Mouse (Mus musculus) lung, adult 2 months (tissue): Measurements from ENCODE around the gene Urb1. TPM values are rescaled to one million over a fixed set of nuclear protein-coding genes. Genes with fewer than 3 reads are reported as not detected.

Experiments
- DNase-seq: peaks from one replicate; pipeline ENCODE4 v3.0.0; 2022
- H3K4me1 ChIP-seq: fragments of 200-500 bp; 2 replicates; pipeline ENCODE4 v1.6.1; 2011; ENCODE audit warnings: low read length; ENCODE audit not compliant: control insufficient read depth, insufficient read depth
- H3K4me3 ChIP-seq: fragments of 200-500 bp; replicated peaks from 2 replicates; pipeline ENCODE3; 2011; ENCODE audit warnings: low read depth, mild to moderate bottlenecking, control low read depth, low read length; ENCODE audit errors: extremely low read depth
- CTCF ChIP-seq: fragments of 200-500 bp; IDR thresholded peaks from 2 replicates; pipeline ENCODE4 v1.5.1; 2011; ENCODE audit warnings: mild to moderate bottlenecking, low read length, control low read depth; ENCODE audit not compliant: insufficient read depth
- POLR2A ChIP-seq: fragments of 200-500 bp; IDR thresholded peaks from 2 replicates; pipeline ENCODE4 v1.6.1; 2011; ENCODE audit warnings: low read depth, mild to moderate bottlenecking, control low read depth, low read length, borderline replicate concordance; ENCODE audit errors: extremely low read depth
- WGBS: fragments of 180-500 bp; shearing (Covaris S2); methylation state at CpG from one replicate; pipeline ENCODE4 v1.1.7; 2018; 5-methylcytosine and 5-hydroxymethylcytosine counted together
- polyA plus RNA-seq: library from polyadenylated mRNA; depleted of rRNA; stranded (reverse); fragments of >200 nt; gene quantifications from 2 replicates; pipeline ENCODE4 v1.2.3, GENCODE M21; 2012

The Urb1 gene
- polyA plus RNA-seq, 1 experiment, result 4.0 TPM

- DNase-seq, result no peak
- Histone ChIP-seq H3K4me3 (no peak overlapping the region), H3K4me1 (no peaks in the 10 kb centered on the region)
- 53% methylated on average over 7 of the region's 7 CpGs for WGBS
- TF ChIP-seq POLR2A (no peak), CTCF (no peak)
Measured at GRCm38 (mm10) chr16:90822981-90823380, 12.8 kb upstream of the Urb1 start.

DNA sequence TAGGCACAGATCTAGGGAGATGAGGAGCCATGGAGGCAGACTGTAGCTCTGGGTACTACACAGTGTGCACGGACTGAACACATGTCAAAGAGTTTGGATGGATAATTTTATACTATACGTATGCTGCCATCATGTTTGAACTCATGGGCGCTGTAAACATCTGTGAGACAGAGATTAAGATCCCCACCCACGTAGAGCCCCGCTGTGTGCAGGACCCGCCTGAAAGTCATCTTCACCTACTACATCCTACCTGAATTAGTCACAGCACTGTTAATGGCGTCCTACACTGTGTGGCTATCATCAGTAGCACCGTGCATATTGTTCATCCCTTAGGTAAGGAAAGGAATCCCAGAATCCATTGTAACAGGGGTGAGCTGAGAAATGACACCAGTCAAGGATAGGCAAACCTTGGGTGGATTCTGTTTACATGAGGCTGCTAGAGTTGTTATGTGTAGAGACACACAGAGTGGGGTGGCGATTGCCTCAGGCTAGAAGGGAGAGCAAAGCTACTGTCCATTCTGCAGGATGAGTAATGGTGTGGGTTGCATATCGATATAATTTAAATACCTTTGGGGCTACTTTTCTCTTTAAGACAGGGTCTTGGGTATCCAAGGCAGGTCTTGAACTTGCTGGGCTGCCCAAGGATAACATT, 12.2 kb upstream of the Urb1 start:
- WGBS, result 86% methylated on average over 10 of the region's 10 CpGs
- DNase-seq, result no peak
- H3K4me1 ChIP-seq, result no peaks in the 10 kb centered on the region
- no peak overlapping the region for H3K4me3 ChIP-seq
- no peak for TF ChIP-seq CTCF
- TF ChIP-seq POLR2A, result no peak

- WGBS, result 47% methylated on average over 14 of the region's 14 CpGs
- TF ChIP-seq POLR2A (no peak), CTCF (no peak)
- Histone ChIP-seq H3K4me1 (no peaks in the 10 kb centered on the region), H3K4me3 (no peak overlapping the region)
- DNase-seq, result peak; percentile 39
Measured at GRCm38 (mm10) chr16:90821046-90821697, 11.0 kb upstream of the Urb1 start.

DNA sequence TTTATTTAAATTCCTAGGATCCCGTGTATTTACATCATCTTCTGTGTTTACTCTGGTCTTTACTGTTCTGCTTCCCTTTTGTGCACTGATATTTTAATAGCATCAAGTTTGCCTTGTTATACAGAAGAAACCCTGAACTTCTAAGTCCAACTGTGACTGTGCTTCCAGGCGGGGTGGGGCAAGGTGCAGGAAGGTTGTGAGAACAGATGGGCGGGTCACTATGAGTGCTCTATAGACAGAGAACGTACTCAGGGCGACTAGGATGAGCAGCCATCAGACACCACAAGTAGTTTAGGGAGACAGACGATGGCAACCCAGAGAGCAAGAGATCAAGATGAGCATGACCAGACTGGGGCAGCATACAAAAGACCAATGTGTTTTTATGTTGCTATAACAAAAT, 10.1 kb upstream of the Urb1 start:
- no peaks in the 10 kb centered on the region for H3K4me1 ChIP-seq
- no peak overlapping the region for H3K4me3 ChIP-seq
- WGBS, result 63% methylated on average over 6 of the region's 6 CpGs
- DNase-seq, result no peak
- TF ChIP-seq CTCF (no peak), POLR2A (no peak)

DNA sequence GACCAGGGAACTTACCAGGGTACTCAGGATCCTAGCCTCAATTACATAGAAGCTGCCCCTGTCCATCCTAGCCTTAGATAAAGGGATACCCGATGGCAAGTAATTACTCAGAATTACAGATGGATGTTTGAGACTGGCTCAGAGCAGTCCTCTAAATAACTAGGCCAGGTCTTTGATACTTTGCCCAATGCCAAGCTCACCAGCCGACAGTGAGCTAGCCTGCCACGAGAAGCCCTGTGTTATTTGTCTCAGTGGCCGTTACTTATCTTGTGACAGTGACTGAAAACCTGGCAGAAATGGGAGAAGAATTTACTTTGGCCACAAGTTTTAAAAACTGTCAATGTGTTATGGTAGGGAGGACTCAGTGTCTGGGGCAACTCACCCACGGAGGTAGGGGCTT, 1.9 kb upstream of the Urb1 start:
- Histone ChIP-seq H3K4me1 (peaks cover 4% of the 10 kb centered on the region), H3K4me3 (no peak overlapping the region)
- no peak for DNase-seq
- TF ChIP-seq CTCF, result no peak
- TF ChIP-seq POLR2A, result no peak
- 82% methylated on average over 5 of the region's 5 CpGs for WGBS

- H3K4me1 ChIP-seq, result peaks cover 4% of the 10 kb centered on the region
- no peak for DNase-seq
- TF ChIP-seq CTCF (no peak), POLR2A (no peak)
- peak overlapping the region; percentile 60 for H3K4me3 ChIP-seq
- WGBS, result 38% methylated on average over 11 of the region's 11 CpGs
Measured at GRCm38 (mm10) chr16:90810716-90811256, 573 bp upstream of the Urb1 start.

DNA sequence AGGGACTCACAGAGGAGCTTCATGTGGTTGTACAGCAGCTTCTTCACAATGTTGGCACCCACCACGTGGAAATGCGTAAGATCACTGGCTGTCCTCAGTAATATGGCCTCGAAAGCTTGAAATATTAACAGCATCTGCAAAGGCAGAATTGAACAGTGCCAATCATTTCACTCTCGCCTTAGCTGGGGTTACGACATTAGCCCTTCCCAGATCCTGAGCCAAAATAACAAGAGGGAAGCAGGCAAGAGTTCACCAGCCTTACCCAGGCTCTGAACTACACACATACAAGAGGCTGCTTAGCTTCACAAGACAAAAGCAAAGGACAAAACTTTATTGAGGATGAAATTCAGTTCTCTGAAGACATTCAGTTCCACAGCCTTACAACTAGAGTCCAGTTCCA, 5.7 kb downstream of the Urb1 start:
- TF ChIP-seq POLR2A, result no peak
- no peak for TF ChIP-seq CTCF
- H3K4me3 ChIP-seq, result no peak overlapping the region
- WGBS, result 89% methylated on average over 5 of the region's 5 CpGs

GRCm38 (mm10) chr16:90801928-90802327, 8.3 kb downstream of the Urb1 start:
- DNase-seq, result no peak
- H3K4me1 ChIP-seq, result no peaks in the 10 kb centered on the region
- no peak for TF ChIP-seq POLR2A
- TF ChIP-seq CTCF, result peak; percentile 44
- H3K4me3 ChIP-seq, result no peak overlapping the region
- WGBS, result 81% methylated on average over 3 of the region's 3 CpGs

More for the DNA sequence above, 5.7 kb downstream of the Urb1 start:
- H3K4me1 ChIP-seq, result no peaks in the 10 kb centered on the region
- DNase-seq, result no peak

DNA sequence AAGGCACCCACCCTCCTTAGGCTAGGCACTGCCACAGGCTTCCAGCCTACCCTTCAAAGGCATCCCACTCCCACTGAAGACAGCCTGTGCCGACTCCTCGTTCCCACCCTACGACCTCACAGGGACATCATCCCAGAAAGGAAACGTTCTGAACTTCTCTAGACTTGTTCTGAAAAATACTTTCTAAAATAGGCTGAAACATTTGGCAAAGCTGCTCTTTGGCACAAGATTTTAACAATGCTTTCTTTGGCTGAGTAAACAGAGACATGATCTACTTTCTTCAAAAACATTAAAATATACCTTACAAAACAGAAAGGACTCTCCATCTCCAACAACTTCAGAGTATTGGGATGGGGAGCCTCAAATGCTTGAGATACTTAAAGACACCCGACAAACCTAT, 9.0 kb downstream of the Urb1 start:
- 66% methylated on average over 5 of the region's 5 CpGs for WGBS
- H3K4me3 ChIP-seq, result no peak overlapping the region
- no peak for TF ChIP-seq POLR2A
- no peak for TF ChIP-seq CTCF
- no peaks in the 10 kb centered on the region for H3K4me1 ChIP-seq
- DNase-seq, result no peak

- Histone ChIP-seq H3K4me1 (no peaks in the 10 kb centered on the region), H3K4me3 (no peak overlapping the region)
- no peak for DNase-seq
- 85% methylated on average over 10 of the region's 10 CpGs for WGBS
- TF ChIP-seq CTCF, result no peak
- TF ChIP-seq POLR2A, result no peak
Measured at GRCm38 (mm10) chr16:90799840-90800239, 10.4 kb downstream of the Urb1 start.

GRCm38 (mm10) chr16:90798848-90799247, 11.4 kb downstream of the Urb1 start:
- H3K4me1 ChIP-seq, result no peaks in the 10 kb centered on the region
- no peak overlapping the region for H3K4me3 ChIP-seq
- TF ChIP-seq POLR2A, result no peak
- no peak for TF ChIP-seq CTCF
- 84% methylated on average over 5 of the region's 5 CpGs for WGBS
- DNase-seq, result no peak
